Mouse (Mus musculus): ENCODE data around the gene Anapc10. TPM values are rescaled to one million over a fixed set of nuclear protein-coding genes. Genes with fewer than 3 reads are reported as not detected.
A peak's percentile ranks its signal among the peaks of the same experiment; 100 is the strongest.
"Not testable (repeated sequence)": the region's sequence is repeated elsewhere in the genome, so short reads cannot be mapped to it uniquely, and the experiment has no call there.

Anapc10 gene
- polyA plus RNA-seq (2015; fragmentation: Nextera tagmentation; extraction: Ambion mirVana): 33.4 and 33.6 TPM in 2 replicates

GRCm38 (mm10) chr8:79711064-79711961, at the start of gene Anapc10, which contains the start of gene Abce1:
Gene Anapc10, plus strand, starts transcription at chr8:79711820.
Gene Abce1, minus strand, starts transcription at chr8:79711740.
- H3K9ac ChIP-seq (replicated peaks; ENCODE audit: low read length): peak within 1 kb of the TSS; percentile 75
- WGBS: under 1% methylated on average over 73 of the region's 73 CpGs
- no peaks in the 10 kb centered on the region for H3K9me3 ChIP-seq (ENCODE audit: low read length)
- peak within 1 kb of the TSS; percentile 92 for H3K4me3 ChIP-seq (ENCODE audit: low read length)
- peak; percentile 99 for ATAC-seq (ENCODE audit: low FRiP score, low TSS enrichment)
- H3K36me3 ChIP-seq (ENCODE audit: insufficient read depth, low read length): peaks cover 10% of the 10 kb centered on the region
- H3K4me2 ChIP-seq (replicated peaks; ENCODE audit: low read depth, low read length): peak within 1 kb of the TSS; percentile 70
- no peaks in the 10 kb centered on the region for H3K27me3 ChIP-seq (ENCODE audit: insufficient read depth, low read length)
- H3K27ac ChIP-seq (ENCODE audit: low read length): peak within 1 kb of the TSS; percentile 87
- 0 out of 2 replicates have a peak, but pooled peaks cover 9% of the 10 kb centered on the region for H3K4me1 ChIP-seq (ENCODE audit: insufficient read depth, low read length)

GRCm38 (mm10) chr8:79676461-79676860, 35.2 kb upstream of the Anapc10 start:
- H3K27me3 ChIP-seq (ENCODE audit: insufficient read depth, low read length): no peaks in the 10 kb centered on the region
- H3K4me1 ChIP-seq (ENCODE audit: insufficient read depth, low read length): 0 out of 2 replicates have a peak, but pooled peaks cover 5% of the 10 kb centered on the region
- no peak overlapping the region for H3K4me3 ChIP-seq (ENCODE audit: low read length)
- no peak overlapping the region for H3K9ac ChIP-seq (replicated peaks; ENCODE audit: low read length)
- H3K9me3 ChIP-seq (ENCODE audit: low read length): no peaks in the 10 kb centered on the region
- peaks cover 22% of the 10 kb centered on the region for H3K36me3 ChIP-seq (ENCODE audit: insufficient read depth, low read length)
- 77% methylated on average over 4 of the region's 4 CpGs for WGBS
- no peak overlapping the region for H3K27ac ChIP-seq (ENCODE audit: low read length)
- H3K4me2 ChIP-seq (replicated peaks; ENCODE audit: low read depth, low read length): no peak overlapping the region
- no peak for ATAC-seq (ENCODE audit: low FRiP score, low TSS enrichment)

- H3K9me3 ChIP-seq (ENCODE audit: low read length): no peaks in the 10 kb centered on the region
- H3K27ac ChIP-seq (ENCODE audit: low read length): no peak overlapping the region
- no peaks in the 10 kb centered on the region for H3K27me3 ChIP-seq (ENCODE audit: insufficient read depth, low read length)
- 0 out of 2 replicates have a peak, but pooled peaks cover 5% of the 10 kb centered on the region for H3K4me1 ChIP-seq (ENCODE audit: insufficient read depth, low read length)
- ATAC-seq (ENCODE audit: low FRiP score, low TSS enrichment): no peak
- H3K9ac ChIP-seq (replicated peaks; ENCODE audit: low read length): no peak overlapping the region
- H3K4me2 ChIP-seq (replicated peaks; ENCODE audit: low read depth, low read length): no peak overlapping the region
- WGBS: 69% methylated on average over 5 of the region's 5 CpGs
- no peak overlapping the region for H3K4me3 ChIP-seq (ENCODE audit: low read length)
- H3K36me3 ChIP-seq (ENCODE audit: insufficient read depth, low read length): peaks cover 18% of the 10 kb centered on the region
Observed at GRCm38 (mm10) chr8:79679005-79679404, 32.6 kb upstream of the Anapc10 start.

GRCm38 (mm10) chr8:79680083-79680482, 31.5 kb upstream of the Anapc10 start:
- not testable (repeated sequence) for H3K27ac ChIP-seq (ENCODE audit: low read length); H3K4me1 ChIP-seq (ENCODE audit: insufficient read depth, low read length); H3K9me3 ChIP-seq (ENCODE audit: low read length); H3K27me3 ChIP-seq (ENCODE audit: insufficient read depth, low read length); ATAC-seq (ENCODE audit: low FRiP score, low TSS enrichment)
- Histone ChIP-seq H3K4me2 (replicated peaks; ENCODE audit: low read depth, low read length) (peak overlapping the region; percentile 70), H3K36me3 (ENCODE audit: insufficient read depth, low read length) (peaks cover 26% of the 10 kb centered on the region), H3K4me3 (ENCODE audit: low read length) (peak overlapping the region; percentile 49), H3K9ac (replicated peaks; ENCODE audit: low read length) (peak overlapping the region; percentile 57)
- WGBS: 46% methylated on average over 10 of the region's 10 CpGs

- Histone ChIP-seq H3K27ac (ENCODE audit: low read length) (no peak overlapping the region), H3K36me3 (ENCODE audit: insufficient read depth, low read length) (peaks cover 28% of the 10 kb centered on the region), H3K4me1 (ENCODE audit: insufficient read depth, low read length) (0 out of 2 replicates have a peak, but pooled peaks cover 5% of the 10 kb centered on the region), H3K4me2 (replicated peaks; ENCODE audit: low read depth, low read length) (peak overlapping the region; percentile 70), H3K27me3 (ENCODE audit: insufficient read depth, low read length) (no peaks in the 10 kb centered on the region), H3K9ac (replicated peaks; ENCODE audit: low read length) (peak overlapping the region; percentile 57), H3K4me3 (ENCODE audit: low read length) (peak overlapping the region; percentile 49), H3K9me3 (ENCODE audit: low read length) (no peaks in the 10 kb centered on the region)
- peak; percentile 88 for ATAC-seq (ENCODE audit: low FRiP score, low TSS enrichment)
- WGBS: 8% methylated on average over 33 of the region's 34 CpGs
Observed at GRCm38 (mm10) chr8:79680555-79680954, 31.1 kb upstream of the Anapc10 start.

GRCm38 (mm10) chr8:79680965-79681364, 30.7 kb upstream of the Anapc10 start:
- Histone ChIP-seq H3K27me3 (ENCODE audit: insufficient read depth, low read length) (no peaks in the 10 kb centered on the region), H3K9ac (replicated peaks; ENCODE audit: low read length) (peak overlapping the region; percentile 57), H3K9me3 (ENCODE audit: low read length) (no peaks in the 10 kb centered on the region), H3K36me3 (ENCODE audit: insufficient read depth, low read length) (peaks cover 28% of the 10 kb centered on the region), H3K4me1 (ENCODE audit: insufficient read depth, low read length) (0 out of 2 replicates have a peak, but pooled peaks cover 5% of the 10 kb centered on the region), H3K4me2 (replicated peaks; ENCODE audit: low read depth, low read length) (peak overlapping the region; percentile 70), H3K27ac (ENCODE audit: low read length) (no peak overlapping the region), H3K4me3 (ENCODE audit: low read length) (peak overlapping the region; percentile 49)
- WGBS: 31% methylated on average over 2 of the region's 2 CpGs
- ATAC-seq (ENCODE audit: low FRiP score, low TSS enrichment): peak; percentile 76; the same call in 1 of the 2 replicates

GRCm38 (mm10) chr8:79685927-79686326, 25.7 kb upstream of the Anapc10 start:
- H3K36me3 ChIP-seq (ENCODE audit: insufficient read depth, low read length): peaks cover 62% of the 10 kb centered on the region
- not testable (repeated sequence) for H3K4me1 ChIP-seq (ENCODE audit: insufficient read depth, low read length); H3K27ac ChIP-seq (ENCODE audit: low read length); H3K4me3 ChIP-seq (ENCODE audit: low read length); H3K27me3 ChIP-seq (ENCODE audit: insufficient read depth, low read length); H3K9ac ChIP-seq (replicated peaks; ENCODE audit: low read length); ATAC-seq (ENCODE audit: low FRiP score, low TSS enrichment); H3K4me2 ChIP-seq (replicated peaks; ENCODE audit: low read depth, low read length); H3K9me3 ChIP-seq (ENCODE audit: low read length)
- 93% methylated on average over 5 of the region's 5 CpGs for WGBS

GRCm38 (mm10) chr8:79692531-79692930, 19.1 kb upstream of the Anapc10 start:
- no peak overlapping the region for H3K4me2 ChIP-seq (replicated peaks; ENCODE audit: low read depth, low read length)
- no peaks in the 10 kb centered on the region for H3K4me1 ChIP-seq (ENCODE audit: insufficient read depth, low read length)
- H3K36me3 ChIP-seq (ENCODE audit: insufficient read depth, low read length): peaks cover 50% of the 10 kb centered on the region
- no peak for ATAC-seq (ENCODE audit: low FRiP score, low TSS enrichment)
- no peak overlapping the region for H3K4me3 ChIP-seq (ENCODE audit: low read length)
- H3K9ac ChIP-seq (replicated peaks; ENCODE audit: low read length): no peak overlapping the region
- no peaks in the 10 kb centered on the region for H3K27me3 ChIP-seq (ENCODE audit: insufficient read depth, low read length)
- H3K9me3 ChIP-seq (ENCODE audit: low read length): no peaks in the 10 kb centered on the region
- WGBS: 87% methylated on average over 2 of the region's 2 CpGs
- no peak overlapping the region for H3K27ac ChIP-seq (ENCODE audit: low read length)

GRCm38 (mm10) chr8:79706687-79707086, 4.9 kb upstream of the Anapc10 start:
- H3K36me3 ChIP-seq (ENCODE audit: insufficient read depth, low read length): peaks cover 38% of the 10 kb centered on the region
- H3K4me2 ChIP-seq (replicated peaks; ENCODE audit: low read depth, low read length): no peak overlapping the region
- H3K4me3 ChIP-seq (ENCODE audit: low read length): no peak overlapping the region
- H3K9me3 ChIP-seq (ENCODE audit: low read length): no peaks in the 10 kb centered on the region
- 90% methylated on average over 3 of the region's 3 CpGs for WGBS
- no peak for ATAC-seq (ENCODE audit: low FRiP score, low TSS enrichment)
- H3K27me3 ChIP-seq (ENCODE audit: insufficient read depth, low read length): no peaks in the 10 kb centered on the region
- H3K9ac ChIP-seq (replicated peaks; ENCODE audit: low read length): no peak overlapping the region
- 0 out of 2 replicates have a peak, but pooled peaks cover 5% of the 10 kb centered on the region for H3K4me1 ChIP-seq (ENCODE audit: insufficient read depth, low read length)
- H3K27ac ChIP-seq (ENCODE audit: low read length): no peak overlapping the region

GRCm38 (mm10) chr8:79712676-79713075, 1.1 kb downstream of the Anapc10 start:
- no peak overlapping the region for H3K4me3 ChIP-seq (ENCODE audit: low read length)

More at GRCm38 (mm10) chr8:79712676-79713075, 1.1 kb downstream of the Anapc10 start:
- Histone ChIP-seq H3K9ac (replicated peaks; ENCODE audit: low read length) (no peak overlapping the region), H3K27me3 (ENCODE audit: insufficient read depth, low read length) (no peaks in the 10 kb centered on the region), H3K36me3 (ENCODE audit: insufficient read depth, low read length) (peaks cover 7% of the 10 kb centered on the region), H3K4me2 (replicated peaks; ENCODE audit: low read depth, low read length) (peak overlapping the region; percentile 45), H3K4me1 (ENCODE audit: insufficient read depth, low read length) (0 out of 2 replicates have a peak, but pooled peaks cover 9% of the 10 kb centered on the region), H3K27ac (ENCODE audit: low read length) (no peak overlapping the region), H3K9me3 (ENCODE audit: low read length) (no peaks in the 10 kb centered on the region)
- 61% methylated on average over 6 of the region's 6 CpGs for WGBS
- no peak for ATAC-seq (ENCODE audit: low FRiP score, low TSS enrichment)

Measured in kidney, embryonic 16.5 days (tissue).